Mouse (Mus musculus): Measurements from ENCODE around the gene Zfp575. TPM values are rescaled to one million over a fixed set of nuclear protein-coding genes. Genes with fewer than 3 reads are reported as not detected.
"Not testable (repeated sequence)": the region's sequence is repeated elsewhere in the genome, so short reads cannot be mapped to it uniquely, and the experiment has no call there.

Gene Zfp575
- polyA plus RNA-seq (2011; ENCODE audit: insufficient read length, low read depth, missing spikeins), result 2.3 and 2.6 TPM in 2 replicates

GRCm38 (mm10) chr7:24587330-24588105 is at the start of gene Zfp575, which contains the start of gene Ethe1:
Gene Zfp575 (minus strand): TSS chr7:24587641.
Gene Ethe1 (plus strand): TSS chr7:24587543.
- no peak within 1 kb of the TSS for H3K27ac ChIP-seq (ENCODE audit: insufficient read depth, low read length)
- H3K4me1 ChIP-seq (ENCODE audit: control insufficient read depth, insufficient read depth, low read length), result no peaks in the 10 kb centered on the region
- peak within 1 kb of the TSS; percentile 41 for H3K4me3 ChIP-seq (ENCODE audit: insufficient read depth, low read length)
- TF ChIP-seq POLR2A (IDR thresholded peaks at IDR 0.05; ENCODE audit: low read depth, low read length) (peak; percentile 80), CTCF (IDR thresholded peaks at IDR 0.05; ENCODE audit: borderline replicate concordance, insufficient read depth, low read length) (no peak)

GRCm38 (mm10) chr7:24637046-24637445 is 49.6 kb upstream of the Zfp575 start:
- Histone ChIP-seq H3K27ac (ENCODE audit: insufficient read depth, low read length) (no peak overlapping the region), H3K4me3 (ENCODE audit: insufficient read depth, low read length) (no peak overlapping the region), H3K4me1 (ENCODE audit: control insufficient read depth, insufficient read depth, low read length) (no peaks in the 10 kb centered on the region)
- TF ChIP-seq CTCF (IDR thresholded peaks at IDR 0.05; ENCODE audit: borderline replicate concordance, insufficient read depth, low read length), result no peak

- Histone ChIP-seq H3K4me3 (ENCODE audit: insufficient read depth, low read length) (no peak within 1 kb of the TSS), H3K27ac (ENCODE audit: insufficient read depth, low read length) (no peak within 1 kb of the TSS), H3K4me1 (ENCODE audit: control insufficient read depth, insufficient read depth, low read length) (no peaks in the 10 kb centered on the region)
- TF ChIP-seq POLR2A (IDR thresholded peaks at IDR 0.05; ENCODE audit: low read depth, low read length), result no peak
Measured at GRCm38 (mm10) chr7:24636264-24636663, 48.8 kb upstream of the Zfp575 start, which contains the start of gene Lypd3. Gene Lypd3 (plus strand): TSS chr7:24636550.

DNA sequence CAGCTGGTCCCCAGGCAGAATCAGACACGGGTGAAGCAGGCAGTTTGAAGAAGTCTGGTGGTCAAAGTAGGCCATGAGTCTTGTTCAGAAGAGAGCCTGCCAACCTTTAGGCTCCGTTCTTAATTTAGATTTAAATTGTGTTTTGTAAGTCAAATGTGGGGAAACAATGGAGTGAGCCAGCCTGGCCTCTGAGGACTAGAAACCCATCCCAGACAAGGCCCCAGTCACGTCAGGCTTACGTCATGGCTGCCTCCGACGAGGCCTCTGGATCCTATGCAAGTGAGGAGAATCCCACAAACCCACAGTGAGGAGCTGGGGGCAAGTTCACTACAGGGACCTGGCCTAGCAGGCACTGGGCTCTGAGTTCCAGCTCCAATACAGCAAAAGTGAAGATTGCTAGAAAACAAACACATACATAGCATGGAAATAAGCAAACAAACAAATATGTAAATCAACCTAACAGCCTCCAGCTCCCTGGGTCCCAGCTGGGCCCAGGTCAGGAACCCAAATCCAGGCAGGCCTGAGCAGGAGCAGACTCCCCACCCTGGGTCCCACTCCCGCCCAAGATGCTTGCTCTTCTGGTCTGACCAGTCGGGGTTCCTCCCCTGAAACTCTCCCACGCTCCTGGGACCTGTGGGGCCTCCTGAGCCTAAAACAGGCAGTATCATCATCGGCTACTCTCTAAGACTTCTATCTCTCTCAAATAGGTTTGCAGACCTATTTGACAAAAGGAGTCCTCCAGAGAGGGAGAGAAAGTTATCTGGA is 42.9 kb upstream of the Zfp575 start:
- no peak overlapping the region for H3K27ac ChIP-seq (ENCODE audit: insufficient read depth, low read length)
- H3K4me1 ChIP-seq (ENCODE audit: control insufficient read depth, insufficient read depth, low read length), result no peaks in the 10 kb centered on the region
- TF ChIP-seq POLR2A (IDR thresholded peaks at IDR 0.05; ENCODE audit: low read depth, low read length) (no peak), CTCF (IDR thresholded peaks at IDR 0.05; ENCODE audit: borderline replicate concordance, insufficient read depth, low read length) (no peak)
- H3K4me3 ChIP-seq (ENCODE audit: insufficient read depth, low read length), result no peak overlapping the region

GRCm38 (mm10) chr7:24629672-24630071 is 42.2 kb upstream of the Zfp575 start:
- Histone ChIP-seq H3K4me3 (ENCODE audit: insufficient read depth, low read length) (no peak overlapping the region), H3K27ac (ENCODE audit: insufficient read depth, low read length) (no peak overlapping the region), H3K4me1 (ENCODE audit: control insufficient read depth, insufficient read depth, low read length) (no peaks in the 10 kb centered on the region)
- no peak for TF ChIP-seq POLR2A (IDR thresholded peaks at IDR 0.05; ENCODE audit: low read depth, low read length)
- no peak for TF ChIP-seq CTCF (IDR thresholded peaks at IDR 0.05; ENCODE audit: borderline replicate concordance, insufficient read depth, low read length)

DNA sequence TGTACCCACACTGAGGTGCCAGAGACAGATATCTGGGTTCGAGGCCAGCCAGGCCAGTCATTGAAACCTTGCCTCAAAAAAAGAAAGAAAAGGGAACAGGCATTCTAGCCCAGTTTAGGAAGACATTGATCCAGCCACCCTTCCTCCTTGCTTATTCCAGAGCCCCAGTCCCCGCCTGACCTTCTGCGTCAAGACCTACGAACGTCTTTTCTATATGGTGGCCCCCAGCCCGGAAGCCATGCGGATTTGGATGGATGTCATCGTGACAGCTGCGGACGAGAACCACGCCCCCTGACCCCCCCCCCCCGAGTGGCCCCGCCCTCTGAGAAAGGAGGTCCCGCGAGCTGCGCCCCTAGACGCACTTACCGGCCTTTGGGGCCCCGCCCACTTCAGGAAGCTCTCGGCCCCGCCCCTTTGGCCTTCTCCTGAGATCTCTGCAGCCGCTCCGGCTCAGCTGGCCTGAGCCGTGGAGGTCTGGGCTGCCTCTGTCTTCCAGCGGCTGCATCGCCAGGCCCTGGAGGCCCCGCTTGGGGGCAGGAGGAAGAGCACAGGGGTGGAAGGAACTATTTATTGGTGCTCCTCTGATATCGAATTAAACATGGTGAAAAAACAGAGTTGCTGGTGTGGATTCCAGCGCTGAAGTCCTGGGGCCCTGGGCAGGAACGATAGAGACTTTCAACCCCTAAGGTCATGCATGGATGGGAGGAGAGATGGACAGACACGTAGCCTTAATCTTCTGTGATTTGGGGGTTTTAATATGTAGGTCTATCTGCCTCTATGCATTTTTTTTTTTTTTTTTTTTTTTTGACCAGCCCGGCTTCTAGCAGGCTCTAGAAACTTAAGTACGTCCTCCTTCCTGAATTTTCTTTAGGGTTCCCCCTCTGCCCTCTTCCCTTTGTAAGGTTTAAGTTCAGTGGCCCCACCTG is 41.5 kb upstream of the Zfp575 start:
- no peak for TF ChIP-seq CTCF (IDR thresholded peaks at IDR 0.05; ENCODE audit: borderline replicate concordance, insufficient read depth, low read length)
- TF ChIP-seq POLR2A (IDR thresholded peaks at IDR 0.05; ENCODE audit: low read depth, low read length), result peak; percentile 56
- no peak overlapping the region for H3K27ac ChIP-seq (ENCODE audit: insufficient read depth, low read length)

GRCm38 (mm10) chr7:24622967-24623366 is 35.5 kb upstream of the Zfp575 start:
- H3K4me3 ChIP-seq (ENCODE audit: insufficient read depth, low read length), result no peak overlapping the region
- no peaks in the 10 kb centered on the region for H3K4me1 ChIP-seq (ENCODE audit: control insufficient read depth, insufficient read depth, low read length)
- TF ChIP-seq CTCF (IDR thresholded peaks at IDR 0.05; ENCODE audit: borderline replicate concordance, insufficient read depth, low read length) (no peak), POLR2A (IDR thresholded peaks at IDR 0.05; ENCODE audit: low read depth, low read length) (no peak)
- H3K27ac ChIP-seq (ENCODE audit: insufficient read depth, low read length), result no peak overlapping the region

More for the DNA sequence above, 41.5 kb upstream of the Zfp575 start:
- no peaks in the 10 kb centered on the region for H3K4me1 ChIP-seq (ENCODE audit: control insufficient read depth, insufficient read depth, low read length)
- H3K4me3 ChIP-seq (ENCODE audit: insufficient read depth, low read length), result no peak overlapping the region

DNA sequence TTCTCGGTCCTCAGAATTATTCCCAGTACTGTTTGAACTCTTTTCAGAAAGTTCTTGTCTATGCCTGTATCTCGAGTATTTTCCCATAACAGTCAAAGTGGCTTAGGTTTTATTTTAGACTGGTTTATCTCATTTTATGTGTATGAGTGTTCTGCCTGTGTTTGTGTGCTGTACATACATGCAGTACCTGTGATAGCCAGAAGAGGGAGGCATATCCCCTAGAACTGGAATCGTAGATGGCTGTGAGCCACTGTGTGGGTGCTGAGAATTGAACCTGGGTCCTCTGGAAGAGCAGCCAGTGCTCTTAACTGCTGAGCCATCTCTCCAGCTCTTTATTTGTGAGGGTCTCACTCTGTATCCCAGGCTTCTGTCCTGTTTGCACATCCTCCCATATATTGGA is 33.8 kb upstream of the Zfp575 start:
- TF ChIP-seq CTCF (IDR thresholded peaks at IDR 0.05; ENCODE audit: borderline replicate concordance, insufficient read depth, low read length) (no peak), POLR2A (IDR thresholded peaks at IDR 0.05; ENCODE audit: low read depth, low read length) (no peak)
- Histone ChIP-seq H3K4me1 (ENCODE audit: control insufficient read depth, insufficient read depth, low read length) (no peaks in the 10 kb centered on the region), H3K4me3 (ENCODE audit: insufficient read depth, low read length) (no peak overlapping the region), H3K27ac (ENCODE audit: insufficient read depth, low read length) (no peak overlapping the region)

DNA sequence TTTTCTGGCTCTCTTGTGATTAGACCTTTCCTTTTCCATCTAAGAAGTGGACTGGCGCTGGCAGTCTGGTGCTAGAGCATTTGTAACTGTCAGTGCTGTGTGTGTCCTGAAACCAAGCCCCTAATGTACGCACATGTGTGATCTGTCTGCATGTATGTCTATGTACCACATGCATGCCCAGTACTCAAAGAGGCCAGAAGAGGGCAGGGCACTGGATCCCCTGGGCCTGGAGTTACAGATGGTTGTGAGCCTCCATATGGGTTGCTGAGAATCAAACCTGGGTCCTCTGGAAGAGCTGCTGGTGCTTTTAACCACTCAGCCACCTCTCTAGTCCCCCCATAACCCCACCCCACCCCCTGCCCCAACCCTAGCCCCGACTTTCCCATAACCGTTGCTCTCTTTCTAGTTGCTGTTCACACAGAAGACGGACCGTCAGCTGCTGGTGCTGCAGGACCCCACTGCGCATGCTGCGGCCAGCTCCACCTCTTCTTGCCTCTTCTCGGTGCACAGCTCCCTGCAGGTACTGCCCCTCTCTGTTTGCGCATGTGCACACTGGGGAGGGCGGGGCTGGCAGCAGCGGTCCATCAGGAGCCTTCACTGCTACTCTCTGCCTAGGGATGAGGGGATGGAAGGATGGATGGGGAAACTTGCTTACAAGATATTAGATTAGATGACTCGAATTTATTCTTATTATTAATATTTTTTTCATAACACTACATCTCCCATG is 32.4 kb upstream of the Zfp575 start:
- Histone ChIP-seq H3K27ac (ENCODE audit: insufficient read depth, low read length) (no peak overlapping the region), H3K4me1 (ENCODE audit: control insufficient read depth, insufficient read depth, low read length) (no peaks in the 10 kb centered on the region), H3K4me3 (ENCODE audit: insufficient read depth, low read length) (no peak overlapping the region)
- no peak for TF ChIP-seq CTCF (IDR thresholded peaks at IDR 0.05; ENCODE audit: borderline replicate concordance, insufficient read depth, low read length)
- no peak for TF ChIP-seq POLR2A (IDR thresholded peaks at IDR 0.05; ENCODE audit: low read depth, low read length)

GRCm38 (mm10) chr7:24618374-24618773 is 30.9 kb upstream of the Zfp575 start:
- H3K4me1 ChIP-seq (ENCODE audit: control insufficient read depth, insufficient read depth, low read length); H3K27ac ChIP-seq (ENCODE audit: insufficient read depth, low read length); H3K4me3 ChIP-seq (ENCODE audit: insufficient read depth, low read length): not testable (repeated sequence)
